Mouse (Mus musculus) C2C12 (cell line): ENCODE data around the gene Foxp2. TPM values are rescaled to one million over a fixed set of nuclear protein-coding genes. Genes with fewer than 3 reads are reported as not detected.

Experiments used
- H3K27me3 ChIP-seq: one replicate; pipeline ENCODE4 v1.6.1; 2011; ENCODE audit not compliant: control insufficient read depth, insufficient read depth, insufficient read length
- H3K36me3 ChIP-seq: one replicate; pipeline ENCODE4 v1.6.1; 2011; ENCODE audit not compliant: control insufficient read depth, insufficient read depth
- H3K4me3 ChIP-seq: one replicate; pipeline ENCODE4 v1.5.1; 2011; ENCODE audit warnings: mild to moderate bottlenecking, control low read depth; ENCODE audit not compliant: poor library complexity, insufficient read depth, severe bottlenecking
- H3K79me2 ChIP-seq: one replicate; pipeline ENCODE4 v1.6.1; 2011; ENCODE audit not compliant: control insufficient read depth, insufficient read depth
- H3K79me3 ChIP-seq: one replicate; pipeline ENCODE4 v1.6.1; 2011; ENCODE audit warnings: low read depth, control low read depth
- H3ac ChIP-seq: one replicate; pipeline ENCODE3; 2011; ENCODE audit warnings: low read depth; ENCODE audit not compliant: control insufficient read depth, insufficient read length
- CEBPB ChIP-seq: IDR thresholded peaks from one replicate; pipeline ENCODE4 v1.6.1; 2011; ENCODE audit warnings: low read depth, mild to moderate bottlenecking, control low read depth, moderate library complexity
- CTCF ChIP-seq: IDR thresholded peaks from one replicate; pipeline ENCODE4 v1.5.1; 2011; ENCODE audit not compliant: control insufficient read depth, insufficient read depth, insufficient read length
- FOSL1 ChIP-seq: IDR thresholded peaks from one replicate; pipeline ENCODE4 v1.8.0; 2011; ENCODE audit warnings: mild to moderate bottlenecking, low read length; ENCODE audit not compliant: poor library complexity, insufficient read depth, severe bottlenecking
- MAX ChIP-seq: IDR thresholded peaks from one replicate; pipeline ENCODE4 v1.6.1; 2011; ENCODE audit warnings: mild to moderate bottlenecking, control low read depth
- MYOD1 ChIP-seq: IDR thresholded peaks from one replicate; pipeline ENCODE4 v1.6.1; 2011; ENCODE audit warnings: low read depth; ENCODE audit not compliant: control insufficient read depth, insufficient read length
- MYOG ChIP-seq: IDR thresholded peaks from one replicate; pipeline ENCODE4 v1.6.1; 2011; ENCODE audit not compliant: control insufficient read depth, insufficient read length; ENCODE audit errors: extremely low read depth
- USF1 ChIP-seq: IDR thresholded peaks from one replicate; pipeline ENCODE4 v1.6.1; 2011; ENCODE audit warnings: low read depth, mild to moderate bottlenecking, control low read depth, moderate library complexity
- polyA plus RNA-seq: library from polyadenylated mRNA; unstranded; fragments of >200 nt; fragmentation: generic; extraction: Trizol; gene quantifications from one replicate; pipeline ENCODE4 v1.2.1, GENCODE M21; 2012; ENCODE audit warnings: missing spikeins

The Foxp2 gene
- polyA plus RNA-seq, 1 experiment, result not detected

DNA sequence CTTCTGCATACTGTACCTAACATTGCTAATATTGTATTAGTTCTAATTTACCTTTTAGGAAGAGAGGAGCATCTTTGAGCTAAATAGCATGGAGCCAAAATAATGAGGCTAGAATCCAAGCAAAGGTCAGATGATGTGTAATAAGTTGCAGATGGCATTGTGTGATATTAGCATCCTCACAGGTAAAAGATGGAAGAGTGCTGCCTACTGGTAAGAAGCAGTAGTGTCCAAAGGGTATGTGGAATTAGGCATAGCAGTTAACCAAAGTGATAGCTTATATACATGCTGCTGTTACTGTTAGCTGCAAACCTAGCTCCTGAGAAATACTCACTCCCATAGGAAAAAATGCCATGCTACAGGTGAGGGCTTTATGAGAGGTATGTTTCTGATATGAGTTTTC is 275.6 kb downstream of the Foxp2 start:
- H3K4me3 ChIP-seq, result no peak overlapping the region
- H3K27me3 ChIP-seq, result no peaks in the 10 kb centered on the region
- no peaks in the 10 kb centered on the region for H3K36me3 ChIP-seq
- no peaks in the 10 kb centered on the region for H3K79me3 ChIP-seq
- TF ChIP-seq FOSL1, result no peak
- TF ChIP-seq CEBPB, result no peak
- TF ChIP-seq MYOG, result no peak
- TF ChIP-seq CTCF, result no peak
- no peak for TF ChIP-seq MYOD1
- TF ChIP-seq MAX, result no peak
- no peak for TF ChIP-seq USF1
- no peaks in the 10 kb centered on the region for H3K79me2 ChIP-seq
- no peak overlapping the region for H3ac ChIP-seq

DNA sequence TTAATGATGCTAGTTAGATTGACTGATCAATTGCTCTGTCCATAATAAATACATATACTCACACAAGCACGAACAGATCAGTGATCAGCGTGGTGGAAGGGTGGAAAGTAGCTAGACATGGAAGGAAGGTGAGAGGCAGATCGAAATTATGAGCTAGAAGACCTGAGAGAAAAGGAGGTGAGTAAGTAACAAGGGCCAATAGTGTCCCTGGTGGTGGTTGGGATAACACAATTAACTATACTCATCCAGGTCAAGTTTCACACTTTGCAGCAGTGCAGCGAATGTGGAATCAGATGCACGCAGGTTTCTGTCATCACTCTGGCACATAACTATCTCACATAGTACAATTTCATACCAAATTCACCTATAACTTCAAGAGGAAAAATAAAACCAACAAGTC is 291.7 kb downstream of the Foxp2 start:
- TF ChIP-seq MAX (no peak), MYOG (no peak), MYOD1 (no peak), USF1 (no peak), FOSL1 (no peak), CEBPB (no peak), CTCF (no peak)
- H3K27me3 ChIP-seq, result no peaks in the 10 kb centered on the region
- no peaks in the 10 kb centered on the region for H3K79me3 ChIP-seq
- no peak overlapping the region for H3ac ChIP-seq
- H3K36me3 ChIP-seq, result no peaks in the 10 kb centered on the region
- no peak overlapping the region for H3K4me3 ChIP-seq
- H3K79me2 ChIP-seq, result no peaks in the 10 kb centered on the region

DNA sequence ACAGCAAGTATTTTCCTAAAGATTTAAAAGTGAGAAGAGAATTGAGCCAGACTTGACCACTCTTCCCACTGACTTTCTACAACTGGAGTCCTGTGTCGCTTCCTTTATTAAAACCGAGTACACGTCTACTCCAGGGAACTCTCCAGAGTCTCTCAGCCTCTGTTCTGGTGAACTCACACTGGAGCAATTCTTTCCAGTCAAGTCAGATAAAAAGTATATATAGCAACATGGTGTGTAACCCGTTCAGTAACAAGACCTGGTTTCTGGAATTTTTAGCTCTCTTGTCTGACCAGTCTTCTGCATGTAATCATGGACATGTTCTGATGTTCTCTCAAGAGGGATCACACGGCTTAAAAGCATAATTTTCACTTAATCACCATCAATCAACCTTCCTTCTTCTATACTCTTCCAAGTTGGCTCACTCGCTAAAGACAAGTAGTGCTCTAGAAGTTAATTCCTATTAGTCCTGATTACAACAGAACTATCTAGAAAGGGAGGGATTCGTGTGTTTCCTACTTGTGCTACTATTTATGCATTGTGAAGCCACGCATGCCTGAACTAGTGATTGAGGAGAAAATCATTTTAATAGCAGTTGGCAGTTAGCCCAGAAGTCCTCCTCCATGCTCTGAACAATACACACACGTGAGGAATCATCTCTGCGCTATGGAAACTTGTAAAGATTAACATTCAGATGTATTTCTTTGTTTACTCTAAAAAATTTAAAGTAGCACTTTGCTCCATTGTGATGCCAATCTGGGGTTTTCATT is 341.2 kb downstream of the Foxp2 start:
- no peak overlapping the region for H3K4me3 ChIP-seq
- no peaks in the 10 kb centered on the region for H3K79me3 ChIP-seq
- H3K27me3 ChIP-seq, result no peaks in the 10 kb centered on the region
- no peak for TF ChIP-seq CTCF
- no peak for TF ChIP-seq MAX
- no peak for TF ChIP-seq FOSL1
- no peak for TF ChIP-seq MYOD1
- TF ChIP-seq USF1, result no peak
- no peak for TF ChIP-seq MYOG
- TF ChIP-seq CEBPB, result no peak
- no peaks in the 10 kb centered on the region for H3K36me3 ChIP-seq
- H3K79me2 ChIP-seq, result no peaks in the 10 kb centered on the region
- no peak overlapping the region for H3ac ChIP-seq

DNA sequence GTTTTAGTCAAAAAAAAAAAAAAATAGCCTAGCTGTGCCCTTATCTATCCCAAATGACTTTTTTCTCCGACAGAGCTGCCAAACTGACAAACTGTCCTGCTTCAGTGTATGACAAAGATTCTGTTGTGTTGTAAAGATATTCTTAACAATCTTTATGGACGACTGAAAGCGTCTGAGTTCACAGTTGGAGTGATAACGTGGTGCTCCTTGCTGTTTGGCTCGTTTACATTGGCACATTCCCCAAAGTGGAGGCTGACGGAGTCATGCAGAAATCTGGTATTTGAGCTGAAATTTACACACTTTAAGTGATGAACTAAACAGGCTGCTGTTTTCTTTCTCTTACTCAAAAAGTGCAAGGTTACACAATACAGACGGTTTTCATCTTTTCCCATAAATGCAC is 356.2 kb downstream of the Foxp2 start:
- Histone ChIP-seq H3K36me3 (no peaks in the 10 kb centered on the region), H3ac (no peak overlapping the region), H3K79me2 (no peaks in the 10 kb centered on the region), H3K79me3 (no peaks in the 10 kb centered on the region), H3K27me3 (no peaks in the 10 kb centered on the region), H3K4me3 (no peak overlapping the region)
- TF ChIP-seq CEBPB, result no peak
- TF ChIP-seq MAX, result no peak
- TF ChIP-seq MYOD1, result no peak
- no peak for TF ChIP-seq FOSL1
- no peak for TF ChIP-seq CTCF
- TF ChIP-seq MYOG, result no peak
- TF ChIP-seq USF1, result no peak

DNA sequence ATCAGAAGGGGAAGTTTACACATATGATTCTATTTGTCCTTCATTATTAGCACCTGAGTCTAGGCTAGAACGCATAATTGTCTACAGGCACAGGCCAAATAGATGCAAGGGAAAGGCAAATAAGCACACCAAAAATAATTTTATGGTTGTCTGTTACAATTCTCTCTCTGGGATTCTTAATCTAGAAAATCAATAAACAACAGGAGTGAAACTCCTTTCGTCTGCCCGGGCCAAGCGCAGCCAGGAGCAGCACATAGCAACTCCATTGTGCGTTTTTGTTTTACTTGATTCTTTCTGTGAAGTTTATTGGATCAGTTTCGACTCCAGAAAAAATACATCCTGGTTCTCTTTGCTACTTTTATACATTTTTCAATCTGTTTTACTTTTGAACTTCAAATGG is 356.7 kb downstream of the Foxp2 start:
- Histone ChIP-seq H3ac (no peak overlapping the region), H3K79me2 (no peaks in the 10 kb centered on the region), H3K79me3 (no peaks in the 10 kb centered on the region), H3K36me3 (no peaks in the 10 kb centered on the region), H3K4me3 (no peak overlapping the region), H3K27me3 (no peaks in the 10 kb centered on the region)
- no peak for TF ChIP-seq CEBPB
- no peak for TF ChIP-seq FOSL1
- no peak for TF ChIP-seq MYOG
- TF ChIP-seq MYOD1, result no peak
- no peak for TF ChIP-seq USF1
- no peak for TF ChIP-seq MAX
- TF ChIP-seq CTCF, result no peak
